Mouse (Mus musculus) heart, adult 2 months (tissue): ENCODE measurements around the gene Cox4i2. TPM values are rescaled to one million over a fixed set of nuclear protein-coding genes. Genes with fewer than 3 reads are reported as not detected.

Experiments used
- DNase-seq, 2 experiments: peaks; one replicate each; pipeline ENCODE4 v3.0.0; 2021
- H3K27ac ChIP-seq: fragments of 200-600 bp; 2 replicates; pipeline ENCODE4 v1.8.1; 2022
- H3K27me3 ChIP-seq: fragments of 200-500 bp; 2 replicates; pipeline ENCODE4 v1.6.1; 2012; ENCODE audit warnings: mild to moderate bottlenecking, low read length, inconsistent platforms, mixed read lengths; ENCODE audit not compliant: control insufficient read depth, insufficient read depth
- H3K36me3 ChIP-seq: fragments of 200-500 bp; 2 replicates; pipeline ENCODE4 v1.6.1; 2012; ENCODE audit warnings: low read length, inconsistent platforms; ENCODE audit not compliant: control insufficient read depth, insufficient read depth
- H3K4me1 ChIP-seq: fragments of 200-500 bp; 2 replicates; pipeline ENCODE4 v1.6.1; 2011; ENCODE audit warnings: low read length; ENCODE audit not compliant: control insufficient read depth, insufficient read depth
- H3K4me3 ChIP-seq: fragments of 200-600 bp; 2 replicates; pipeline ENCODE4 v1.8.1; 2022
- H3K79me2 ChIP-seq: fragments of 200-500 bp; replicated peaks from 2 replicates; pipeline ENCODE4 v1.6.1; 2012; ENCODE audit warnings: mild to moderate bottlenecking, inconsistent platforms, low read length, moderate library complexity, mixed read lengths; ENCODE audit not compliant: control insufficient read depth, insufficient read depth
- H3K9ac ChIP-seq: fragments of 200-500 bp; 2 replicates; pipeline ENCODE4 v1.6.1; 2012; ENCODE audit warnings: low read depth, mild to moderate bottlenecking, control low read depth, inconsistent platforms, low read length, mixed read lengths
- CTCF ChIP-seq: fragments of 200-600 bp; IDR thresholded peaks from 2 replicates; pipeline ENCODE4 v1.8.1; 2022; ENCODE audit warnings: antibody characterized with exemption, mild to moderate bottlenecking, moderate library complexity
- EP300 ChIP-seq: fragments of 200-500 bp; IDR thresholded peaks from 2 replicates; pipeline ENCODE4 v1.6.1; 2011; ENCODE audit warnings: low read depth, low read length, control low read depth; ENCODE audit not compliant: insufficient read depth
- POLR2A ChIP-seq: fragments of 200-500 bp; IDR thresholded peaks from 2 replicates; pipeline ENCODE4 v1.6.1; 2011; ENCODE audit warnings: mild to moderate bottlenecking, low read depth, low read length, control low read depth; ENCODE audit not compliant: insufficient read depth
- WGBS: fragments of 180-500 bp; shearing (Covaris S2); methylation state at CpG from one replicate; pipeline ENCODE4 v1.1.7; 2018; 5-methylcytosine and 5-hydroxymethylcytosine counted together
- intact Hi-C: fragments of 180-260 bp; cut with DNase I; formaldehyde crosslinking; loops from one replicate; pipeline ENCODE4 v1.15.1; 2025
- polyA plus RNA-seq: library from polyadenylated mRNA; depleted of rRNA; stranded (reverse); fragments of >200 nt; gene quantifications from 2 replicates; pipeline ENCODE4 v1.2.3, GENCODE M21; 2012
- total RNA-seq, 2 experiments: library from RNA; stranded (reverse); gene quantifications; 2 replicates each; pipeline ENCODE4 v1.2.3; 2021

Gene Cox4i2
- total and polyA plus RNA-seq, 3 experiments, result 12.0 to 18.0 (median 12.1) TPM

GRCm38 (mm10) chr2:152725178-152725750 lies 28.7 kb upstream of the Cox4i2 start:
- DNase-seq, result peak in 1 of 2 experiments; percentile 49
- peak overlapping the region; percentile 93 for H3K27ac ChIP-seq
- H3K4me1 ChIP-seq, result peaks cover 23% of the 10 kb centered on the region
- WGBS, result 64% methylated on average over 15 of the region's 15 CpGs
- no peaks in the 10 kb centered on the region for H3K79me2 ChIP-seq
- peak overlapping the region; percentile 50 for H3K9ac ChIP-seq
- peak overlapping the region; percentile 6; the same call in 1 of the 2 replicates for H3K4me3 ChIP-seq
- no peaks in the 10 kb centered on the region for H3K36me3 ChIP-seq
- no peaks in the 10 kb centered on the region for H3K27me3 ChIP-seq
- intact Hi-C loops, result no loop called here
- peak; percentile 70 for TF ChIP-seq POLR2A
- TF ChIP-seq CTCF, result no peak
- no peak for TF ChIP-seq EP300

DNA sequence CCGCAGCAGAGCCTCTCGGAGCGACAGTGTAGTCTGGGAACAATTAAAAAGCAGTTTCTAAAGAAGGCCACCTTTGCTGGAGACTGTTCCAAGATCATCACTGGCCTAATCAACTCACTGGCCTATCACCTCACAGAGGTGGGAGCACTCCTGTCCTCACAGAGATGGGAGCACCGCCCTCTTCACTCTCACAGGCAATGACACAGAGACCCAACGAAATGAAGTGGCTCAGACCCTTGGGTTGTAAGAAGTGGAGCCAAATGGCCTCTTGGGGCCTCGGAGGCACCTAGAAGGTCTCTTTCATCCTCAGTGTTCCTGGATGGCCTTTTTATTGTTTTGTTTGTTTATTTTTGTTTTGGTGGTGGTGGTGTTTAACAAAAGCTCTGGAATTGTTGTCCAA lies 27.8 kb upstream of the Cox4i2 start:
- H3K27ac ChIP-seq, result peak overlapping the region; percentile 93
- H3K4me3 ChIP-seq, result no peak overlapping the region
- no peak overlapping the region for H3K9ac ChIP-seq
- intact Hi-C loops, result no loop called here
- no peaks in the 10 kb centered on the region for H3K36me3 ChIP-seq
- no peaks in the 10 kb centered on the region for H3K27me3 ChIP-seq
- H3K4me1 ChIP-seq, result peaks cover 25% of the 10 kb centered on the region
- no peak for DNase-seq
- no peak for TF ChIP-seq CTCF
- TF ChIP-seq POLR2A, result no peak
- no peak for TF ChIP-seq EP300
- no peaks in the 10 kb centered on the region for H3K79me2 ChIP-seq
- 86% methylated on average over 6 of the region's 6 CpGs for WGBS

GRCm38 (mm10) chr2:152726751-152727335 lies 27.1 kb upstream of the Cox4i2 start:
- peaks cover 25% of the 10 kb centered on the region for H3K4me1 ChIP-seq
- H3K9ac ChIP-seq, result peak overlapping the region; percentile 69
- H3K4me3 ChIP-seq, result peak overlapping the region; percentile 44

GRCm38 (mm10) chr2:152727795-152728510 lies 26.0 kb upstream of the Cox4i2 start:
- 57% methylated on average over 14 of the region's 14 CpGs for WGBS
- DNase-seq, result peak; percentile 66 to 77
- Histone ChIP-seq H3K4me1 (peaks cover 25% of the 10 kb centered on the region), H3K36me3 (no peaks in the 10 kb centered on the region), H3K27me3 (no peaks in the 10 kb centered on the region), H3K9ac (peak overlapping the region; percentile 69), H3K27ac (peak overlapping the region; percentile 93), H3K4me3 (peak overlapping the region; percentile 44), H3K79me2 (no peaks in the 10 kb centered on the region)
- no peak for TF ChIP-seq CTCF
- peak; percentile 97 for TF ChIP-seq POLR2A
- TF ChIP-seq EP300, result peak; percentile 86
- intact Hi-C loops, result loop anchor here (1.0 kb wide), 1 partner anchor 10 kb away; no protein-coding TSS in a partner anchor

More at GRCm38 (mm10) chr2:152726751-152727335, 27.1 kb upstream of the Cox4i2 start:
- intact Hi-C loops, result loop anchor here (1.0 kb wide), 1 partner anchor 11 kb away; no protein-coding TSS in a partner anchor
- Histone ChIP-seq H3K79me2 (no peaks in the 10 kb centered on the region), H3K36me3 (no peaks in the 10 kb centered on the region), H3K27ac (peak overlapping the region; percentile 93), H3K27me3 (no peaks in the 10 kb centered on the region)
- peak; percentile 65 to 71 for DNase-seq
- WGBS, result 43% methylated on average over 6 of the region's 6 CpGs
- TF ChIP-seq CTCF (no peak), POLR2A (peak; percentile 74), EP300 (peak; percentile 51; the same call in 1 of the 2 replicates)

- intact Hi-C loops, result no loop called here
- WGBS, result 75% methylated on average over 7 of the region's 7 CpGs
- no peaks in the 10 kb centered on the region for H3K79me2 ChIP-seq
- no peak overlapping the region for H3K4me3 ChIP-seq
- H3K4me1 ChIP-seq, result peaks cover 26% of the 10 kb centered on the region
- no peaks in the 10 kb centered on the region for H3K27me3 ChIP-seq
- peak overlapping the region; percentile 8; the same call in 1 of the 2 replicates for H3K9ac ChIP-seq
- DNase-seq, result no peak
- peak overlapping the region; percentile 93 for H3K27ac ChIP-seq
- TF ChIP-seq EP300 (no peak), POLR2A (no peak), CTCF (no peak)
- H3K36me3 ChIP-seq, result no peaks in the 10 kb centered on the region
Measured at GRCm38 (mm10) chr2:152728594-152728993, 25.4 kb upstream of the Cox4i2 start.

GRCm38 (mm10) chr2:152729013-152729635 lies 24.8 kb upstream of the Cox4i2 start:
- peak in 1 of 2 experiments; percentile 32 for DNase-seq
- H3K36me3 ChIP-seq, result no peaks in the 10 kb centered on the region
- H3K27me3 ChIP-seq, result no peaks in the 10 kb centered on the region
- no peaks in the 10 kb centered on the region for H3K79me2 ChIP-seq
- peaks cover 25% of the 10 kb centered on the region for H3K4me1 ChIP-seq
- 31% methylated on average over 8 of the region's 8 CpGs for WGBS
- TF ChIP-seq POLR2A (no peak), EP300 (peak; percentile 19; the same call in 1 of the 2 replicates)
- H3K9ac ChIP-seq, result peak overlapping the region; percentile 34
- intact Hi-C loops, result no loop called here
- no peak overlapping the region for H3K4me3 ChIP-seq
- peak overlapping the region; percentile 93 for H3K27ac ChIP-seq
